Mouse (Mus musculus) thymus, postnatal 14 days (tissue): ENCODE measurements at regions not wholly inside any gene's neighbourhood (a gene's known extent, or its start where the extent isn't known, plus 50 kb on each side); places are given as distances from the start of the nearest gene placed in this dataset.
A peak's percentile ranks its signal among the peaks of the same experiment; 100 is the strongest.

Source experiments
- DNase-seq: peaks from one replicate; pipeline ENCODE4 v3.0.0; 2021

DNA sequence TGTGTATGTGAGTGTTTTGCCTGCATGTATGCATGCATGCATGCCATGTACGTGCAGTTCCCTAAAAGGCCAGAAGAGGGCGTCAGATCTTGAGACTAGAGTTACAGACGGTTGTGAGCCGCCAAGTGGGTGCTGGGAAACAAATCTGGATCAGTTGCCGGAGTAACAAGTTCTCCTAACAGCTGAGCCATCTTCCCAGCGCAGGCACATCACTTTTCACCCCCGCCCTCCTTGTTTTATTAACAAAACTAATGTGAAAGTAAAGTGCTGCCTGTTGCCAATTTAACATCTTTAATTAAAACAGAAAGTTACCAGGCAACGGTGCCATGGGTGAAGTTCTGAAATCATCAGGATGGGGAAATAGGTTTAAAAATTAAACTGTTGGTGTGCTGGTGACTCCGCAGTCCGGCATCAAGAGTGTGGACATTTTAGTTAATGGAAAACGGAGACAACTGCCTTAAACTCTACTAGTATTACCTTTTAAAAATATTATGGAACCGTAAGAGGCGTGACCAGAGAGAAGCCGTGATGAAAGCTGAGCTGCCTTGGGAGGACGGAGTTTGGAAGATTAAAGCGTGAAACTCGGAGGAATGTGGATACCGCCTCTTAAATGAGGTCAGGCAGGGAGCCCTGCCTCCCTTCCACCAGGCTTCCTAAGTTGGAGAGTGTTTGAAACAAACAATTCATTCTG, 91.9 kb upstream of the Lsm14a start:
- no peak for DNase-seq

DNA sequence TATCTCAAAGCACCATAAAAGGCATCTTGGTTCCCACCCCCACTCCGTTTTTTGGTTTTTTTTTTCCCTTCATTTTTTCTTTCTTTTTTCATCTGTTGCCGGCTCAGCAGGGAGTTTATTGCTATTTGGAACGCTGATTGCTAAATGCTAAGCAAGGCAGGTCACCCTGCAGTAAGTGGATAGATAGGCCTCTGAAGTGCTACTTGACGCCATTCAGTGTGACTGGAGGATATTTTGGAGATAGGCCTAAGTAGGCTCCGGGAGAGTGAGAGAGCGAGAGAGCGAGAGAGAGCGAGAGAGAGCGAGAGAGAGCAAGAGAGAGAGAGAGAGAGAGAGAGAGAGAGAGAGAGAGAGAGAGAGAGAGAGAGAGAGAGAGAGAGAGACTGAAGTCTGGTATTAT, 90.3 kb upstream of the Lsm14a start:
- no peak for DNase-seq

DNA sequence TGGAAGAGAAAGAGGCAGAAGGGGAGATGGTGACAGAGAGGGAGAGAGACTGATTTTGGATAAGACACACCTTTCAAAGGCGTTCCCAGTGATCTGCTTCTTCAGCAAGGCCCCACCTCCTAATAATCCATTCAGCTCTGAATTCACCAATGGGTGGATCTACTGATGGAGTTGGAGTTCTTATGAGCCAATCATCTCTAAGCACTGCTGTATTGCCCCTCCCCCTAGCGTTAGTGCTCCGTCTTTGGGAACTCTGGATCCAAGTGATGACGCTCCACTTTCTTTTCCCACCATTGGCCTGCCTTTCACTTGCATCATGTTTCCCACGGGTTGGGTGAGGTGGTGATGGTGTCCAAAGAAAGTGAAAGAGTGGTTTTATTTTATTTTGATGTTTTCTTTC, 87.7 kb upstream of the Lsm14a start:
- DNase-seq, result no peak

DNA sequence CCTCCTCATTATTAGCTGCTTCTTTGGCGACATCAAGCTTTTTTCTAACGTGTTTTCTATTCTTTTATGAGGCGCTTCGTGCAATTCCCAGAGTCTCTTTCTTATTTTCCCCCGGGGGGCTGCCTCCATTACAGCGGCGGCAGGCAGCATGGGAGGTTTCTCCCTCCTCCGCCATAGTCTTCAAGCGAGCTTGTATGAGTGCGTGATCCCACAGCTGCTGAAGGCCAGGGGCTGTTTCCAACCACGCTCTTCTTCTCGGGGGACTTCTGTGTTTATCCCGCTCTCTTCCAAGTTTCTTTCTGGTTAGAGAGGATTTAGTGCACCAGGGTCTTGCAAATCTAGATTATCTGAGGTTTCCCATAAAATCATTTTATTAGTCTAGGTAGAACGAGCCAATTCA, 77.9 kb upstream of the Lsm14a start:
- DNase-seq, result no peak

DNA sequence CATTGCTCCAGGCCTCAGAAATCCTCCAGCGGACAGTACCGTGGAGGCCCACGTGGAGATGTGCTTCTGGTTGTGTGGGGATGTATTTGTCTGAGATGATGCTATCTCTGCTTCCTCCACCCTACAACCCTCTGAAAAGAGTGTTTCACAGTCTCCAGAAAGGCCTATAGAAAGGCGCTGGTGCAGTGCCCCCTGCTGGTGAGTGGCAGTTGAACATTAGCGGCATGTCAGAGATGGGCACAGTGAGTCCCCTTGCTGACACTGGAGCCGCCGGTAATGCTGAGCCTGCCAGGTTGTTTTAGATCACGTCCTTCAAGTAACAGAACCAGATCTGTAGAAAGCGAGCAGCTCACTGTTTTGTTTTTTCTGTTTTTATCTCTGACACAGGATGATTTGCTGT, 69.0 kb upstream of the Lsm14a start:
- peak; percentile 3 for DNase-seq

DNA sequence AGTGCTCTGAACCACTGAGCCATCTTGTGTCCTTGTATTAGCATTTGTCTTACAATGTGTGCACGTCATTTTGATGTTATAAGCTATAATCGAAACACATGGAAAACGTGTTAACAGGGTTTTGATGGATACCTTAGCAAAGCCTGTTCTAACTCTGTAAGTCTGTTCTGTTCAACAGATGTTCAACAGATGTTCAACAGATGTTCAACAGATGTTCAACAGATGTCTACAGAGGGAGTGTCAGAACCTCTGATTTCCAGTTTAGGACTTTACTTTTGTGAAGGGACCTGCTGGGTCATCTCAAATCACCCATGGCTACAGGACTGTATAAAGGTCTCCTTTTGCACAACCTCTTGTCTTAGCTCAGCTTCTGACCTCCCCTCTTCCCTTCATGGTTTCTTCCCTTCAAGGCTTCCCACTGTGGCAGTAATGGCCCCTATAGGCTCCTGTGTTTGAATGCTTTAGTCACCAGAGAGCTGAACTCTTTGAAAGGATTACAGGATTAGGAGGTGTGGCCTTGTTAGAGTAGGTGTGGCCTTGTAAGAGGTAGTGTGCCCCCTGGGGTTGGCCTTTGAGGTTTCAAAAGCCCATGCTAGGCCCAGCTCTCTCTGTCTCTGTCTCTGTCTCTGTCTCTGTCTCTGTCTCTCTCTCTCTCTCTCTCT, 66.8 kb upstream of the Lsm14a start:
- no peak for DNase-seq

DNA sequence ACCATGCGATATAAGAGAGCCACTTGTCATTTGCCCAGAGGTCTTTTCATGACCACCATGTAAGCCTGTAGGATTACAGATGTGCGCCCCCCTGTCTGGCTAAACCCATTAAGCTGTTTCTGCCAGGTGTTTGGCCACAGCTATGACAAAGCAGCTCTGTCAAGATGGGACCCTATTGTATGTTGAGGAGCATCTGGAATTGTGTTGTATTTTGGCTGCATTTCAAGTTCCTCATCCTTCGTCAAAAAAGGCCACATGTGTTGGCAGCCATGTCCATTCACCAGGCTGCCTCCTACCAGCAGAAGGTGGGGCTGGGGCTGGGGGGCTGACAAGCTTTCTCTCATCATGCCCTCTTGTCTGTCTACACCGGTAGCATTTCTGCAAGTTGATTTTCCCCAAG, 65.7 kb upstream of the Lsm14a start:
- no peak for DNase-seq

DNA sequence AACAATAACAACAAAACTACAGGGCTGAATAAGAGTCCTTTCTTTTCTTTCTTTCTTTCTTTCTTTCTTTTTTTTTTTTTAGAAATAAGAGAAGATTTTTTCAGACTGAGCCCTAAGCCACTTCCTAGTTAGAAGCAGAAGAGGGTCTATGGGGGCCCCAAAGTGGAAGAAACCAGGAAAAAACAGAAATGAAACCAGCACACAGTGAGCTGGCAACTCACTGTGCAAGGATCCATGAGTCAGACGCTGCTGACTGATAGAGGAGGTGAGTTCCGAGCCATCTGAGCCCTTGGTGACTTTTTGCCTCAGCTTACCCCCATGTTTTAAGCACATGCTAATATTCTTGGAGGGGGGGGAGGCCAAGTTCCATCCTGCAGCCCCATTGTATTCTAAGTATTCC, 55.2 kb upstream of the Lsm14a start:
- no peak for DNase-seq

DNA sequence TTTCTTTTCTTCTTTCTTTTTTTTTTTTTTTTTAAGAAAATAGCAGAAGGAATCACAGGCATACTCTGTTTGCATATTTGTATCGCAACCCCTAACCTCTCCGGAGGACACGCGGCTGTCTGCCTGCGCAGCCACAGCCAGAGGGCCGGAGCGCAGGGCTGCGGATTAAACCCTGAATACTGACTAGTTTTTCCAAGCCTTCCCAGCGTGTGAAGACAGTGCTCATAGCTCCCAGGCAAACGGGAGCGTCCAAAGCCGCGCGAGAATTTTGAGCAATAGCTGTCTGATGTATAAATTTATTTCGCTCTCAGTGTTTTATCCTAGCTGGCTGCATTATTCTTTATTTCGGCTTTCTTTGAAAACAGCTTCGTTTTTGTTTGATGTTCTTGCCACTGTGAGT, 51.1 kb upstream of the Lsm14a start:
- DNase-seq, result no peak
